Mouse (Mus musculus) heart, embryonic 15.5 days (tissue): Measurements from ENCODE around the gene Lrfn2. TPM values are rescaled to one million over a fixed set of nuclear protein-coding genes. Genes with fewer than 3 reads are reported as not detected.
A peak's percentile ranks its signal among the peaks of the same experiment; 100 is the strongest.

Source experiments
- ATAC-seq: fragments of 200-750 bp; cut with Nextera tagmentation; replicated peaks from 2 replicates; pipeline ENCODE4 v1.8.0; 2017; ENCODE audit warnings: low read depth, moderate TSS enrichment; ENCODE audit not compliant: insufficient number of reproducible peaks, insufficient read depth, low FRiP score
- H3K27ac ChIP-seq: fragments of 300-500 bp; sonication (generic); 2 replicates; pipeline ENCODE4 v1.5.1; 2015; ENCODE audit warnings: mild to moderate bottlenecking, inconsistent platforms
- H3K27me3 ChIP-seq: fragments of 300-500 bp; sonication (generic); 2 replicates; pipeline ENCODE4 v1.6.1; 2015; ENCODE audit warnings: inconsistent platforms
- H3K36me3 ChIP-seq: fragments of 300-500 bp; sonication (generic); 2 replicates; pipeline ENCODE4 v1.6.1; 2015; ENCODE audit warnings: mild to moderate bottlenecking, inconsistent platforms
- H3K4me1 ChIP-seq: fragments of 300-500 bp; sonication (generic); replicated peaks from 2 replicates; pipeline ENCODE4 v1.6.1; 2015; ENCODE audit warnings: inconsistent platforms
- H3K4me2 ChIP-seq: fragments of 300-500 bp; sonication (generic); 2 replicates; pipeline ENCODE4 v1.6.1; 2015; ENCODE audit warnings: inconsistent platforms, mild to moderate bottlenecking, moderate library complexity
- H3K4me3 ChIP-seq: fragments of 300-500 bp; sonication (generic); 2 replicates; pipeline ENCODE4 v1.5.1; 2015; ENCODE audit warnings: mild to moderate bottlenecking, inconsistent platforms
- H3K9ac ChIP-seq: fragments of 300-500 bp; sonication (generic); 2 replicates; pipeline ENCODE4 v1.6.1; 2015; ENCODE audit warnings: mild to moderate bottlenecking, inconsistent platforms
- H3K9me3 ChIP-seq: fragments of 300-500 bp; sonication (generic); replicated peaks from 2 replicates; pipeline ENCODE4 v1.6.1; 2016; ENCODE audit warnings: inconsistent platforms
- WGBS: fragments of 180-500 bp; shearing (Covaris S2); methylation state at CpG from one replicate; pipeline ENCODE4 v1.1.7; 2015; ENCODE audit warnings: mixed read lengths; 5-methylcytosine and 5-hydroxymethylcytosine counted together
- polyA plus RNA-seq: library from polyadenylated mRNA; unstranded; fragments of >200 nt; fragmentation: Nextera tagmentation; extraction: Ambion mirVana; gene quantifications from 2 replicates; pipeline ENCODE4 v1.2.1, GENCODE M21; 2015

The Lrfn2 gene
- polyA plus RNA-seq, 1 experiment from 2014 or later: 0.28 TPM

DNA sequence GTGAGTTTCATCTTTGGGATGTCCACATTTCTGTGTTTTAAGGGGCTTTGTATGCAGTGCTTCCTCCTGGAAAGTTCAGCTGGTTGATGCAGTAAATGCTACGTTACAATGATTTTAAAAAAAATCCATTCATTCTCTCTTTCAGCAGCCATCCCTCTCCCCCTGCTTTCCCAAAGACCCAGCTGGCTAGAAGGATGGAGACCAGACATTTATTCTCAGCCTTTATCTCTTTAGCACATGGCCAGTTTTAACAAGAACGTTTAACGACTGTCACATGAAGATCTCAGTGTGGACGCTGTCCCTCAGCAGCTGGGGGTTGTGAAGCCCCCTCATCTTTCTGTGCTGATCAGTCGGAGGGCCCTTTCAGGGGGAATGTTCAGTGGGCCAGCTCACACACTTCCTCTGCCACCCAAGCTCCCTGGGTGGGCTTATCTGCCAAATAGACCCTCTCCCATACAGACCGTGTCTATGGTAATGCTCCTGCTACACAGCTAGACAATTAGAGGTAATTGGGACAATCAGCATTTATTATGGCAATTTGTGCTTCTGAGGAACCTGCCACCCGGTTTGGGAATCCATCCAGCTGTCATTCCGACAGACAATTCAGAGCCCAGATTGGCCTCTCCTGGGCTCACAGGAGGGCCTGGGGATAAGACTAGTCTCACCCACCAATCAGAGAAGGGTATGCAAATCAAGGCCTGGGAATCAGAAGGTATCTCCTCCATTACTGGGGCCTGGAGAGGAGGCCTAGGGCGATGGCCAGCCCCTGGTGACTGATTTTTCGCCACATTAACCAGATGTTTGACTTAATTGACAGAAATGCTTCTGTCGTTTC lies 111.8 kb downstream of the Lrfn2 start:
- 21% methylated on average over 11 of the region's 11 CpGs for whole genome bisulfite sequencing
- Histone ChIP-seq H3K4me3 (no peak overlapping the region), H3K27ac (no peak overlapping the region), H3K9ac (no peak overlapping the region), H3K4me2 (no peak overlapping the region), H3K4me1 (no peaks in the 10 kb centered on the region), H3K9me3 (no peaks in the 10 kb centered on the region), H3K36me3 (no peaks in the 10 kb centered on the region), H3K27me3 (peaks cover 41% of the 10 kb centered on the region)
- peak; percentile 50; the same call in 1 of the 2 replicates for ATAC-seq

- 43% methylated on average over 4 of the region's 4 CpGs for WGBS
These were observed 115.7 kb downstream of the Lrfn2 start for GRCm38 (mm10) chr17:49047921-49048320.

DNA sequence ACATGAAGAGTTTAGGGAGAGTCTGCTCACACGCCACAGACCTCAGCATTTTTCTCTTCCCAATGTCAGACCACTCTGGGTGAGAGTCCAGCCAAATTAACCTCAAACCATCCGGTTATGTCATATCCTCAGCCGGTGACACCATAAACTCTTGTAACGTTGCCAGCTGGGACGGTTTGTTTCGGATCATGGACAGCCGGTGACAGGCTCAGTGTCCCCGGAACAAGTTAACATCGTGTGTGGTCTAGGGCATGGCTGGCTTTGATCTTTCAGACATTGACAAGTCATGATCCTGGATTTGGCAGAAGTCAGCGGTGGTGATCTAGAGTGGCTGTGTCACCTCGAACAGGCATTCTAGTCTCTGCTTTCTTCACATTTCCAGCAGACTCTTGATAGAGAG lies 119.1 kb downstream of the Lrfn2 start:
- Histone ChIP-seq H3K4me2 (no peak overlapping the region), H3K9me3 (no peaks in the 10 kb centered on the region), H3K27me3 (peaks cover 28% of the 10 kb centered on the region), H3K4me1 (no peaks in the 10 kb centered on the region), H3K27ac (no peak overlapping the region), H3K4me3 (no peak overlapping the region), H3K36me3 (no peaks in the 10 kb centered on the region), H3K9ac (no peak overlapping the region)
- no peak for ATAC-seq
- 69% methylated on average over 11 of the region's 11 CpGs for WGBS

More at GRCm38 (mm10) chr17:49047921-49048320, 115.7 kb downstream of the Lrfn2 start:
- H3K27me3 ChIP-seq: peaks cover 35% of the 10 kb centered on the region; the same call in 1 of the 2 replicates
- ATAC-seq: no peak
- no peaks in the 10 kb centered on the region for H3K9me3 ChIP-seq
- H3K27ac ChIP-seq: no peak overlapping the region
- no peaks in the 10 kb centered on the region for H3K36me3 ChIP-seq
- no peak overlapping the region for H3K4me3 ChIP-seq
- H3K4me1 ChIP-seq: no peaks in the 10 kb centered on the region
- no peak overlapping the region for H3K9ac ChIP-seq
- H3K4me2 ChIP-seq: no peak overlapping the region

GRCm38 (mm10) chr17:49061141-49061540 lies 129.0 kb downstream of the Lrfn2 start:
- Histone ChIP-seq H3K27ac (no peak overlapping the region), H3K4me3 (no peak overlapping the region), H3K4me1 (no peaks in the 10 kb centered on the region), H3K9ac (no peak overlapping the region), H3K9me3 (no peaks in the 10 kb centered on the region), H3K36me3 (no peaks in the 10 kb centered on the region), H3K4me2 (no peak overlapping the region), H3K27me3 (peaks cover 89% of the 10 kb centered on the region)
- WGBS: 86% methylated on average over 8 of the region's 8 CpGs
- no peak for ATAC-seq

DNA sequence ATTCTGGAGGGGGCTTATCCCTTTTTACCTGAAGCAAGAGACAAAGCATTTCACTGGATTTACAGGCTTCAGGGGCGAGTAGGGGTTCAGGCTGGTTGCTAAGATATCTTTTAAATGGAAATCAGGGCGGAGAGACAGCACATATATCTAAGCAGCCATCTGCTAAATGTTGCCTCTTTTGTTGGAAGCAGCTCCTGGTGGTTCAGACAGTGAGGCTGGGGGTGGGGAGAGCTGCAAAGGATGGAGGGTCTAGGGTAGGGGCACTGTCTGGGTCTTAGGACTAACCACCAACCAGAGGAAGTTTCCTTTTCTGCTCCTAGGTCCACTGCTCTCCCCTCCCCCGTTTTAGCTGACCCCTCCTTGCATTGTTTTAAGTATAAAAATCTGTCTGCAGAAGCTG lies 131.6 kb downstream of the Lrfn2 start:
- no peak for ATAC-seq
- H3K27ac ChIP-seq: no peak overlapping the region
- H3K4me1 ChIP-seq: no peaks in the 10 kb centered on the region
- H3K4me2 ChIP-seq: no peak overlapping the region
- peaks cover 94% of the 10 kb centered on the region for H3K27me3 ChIP-seq
- no peak overlapping the region for H3K9ac ChIP-seq
- H3K36me3 ChIP-seq: no peaks in the 10 kb centered on the region
- H3K4me3 ChIP-seq: no peak overlapping the region
- 44% methylated on average over 3 of the region's 3 CpGs for WGBS
- no peaks in the 10 kb centered on the region for H3K9me3 ChIP-seq

DNA sequence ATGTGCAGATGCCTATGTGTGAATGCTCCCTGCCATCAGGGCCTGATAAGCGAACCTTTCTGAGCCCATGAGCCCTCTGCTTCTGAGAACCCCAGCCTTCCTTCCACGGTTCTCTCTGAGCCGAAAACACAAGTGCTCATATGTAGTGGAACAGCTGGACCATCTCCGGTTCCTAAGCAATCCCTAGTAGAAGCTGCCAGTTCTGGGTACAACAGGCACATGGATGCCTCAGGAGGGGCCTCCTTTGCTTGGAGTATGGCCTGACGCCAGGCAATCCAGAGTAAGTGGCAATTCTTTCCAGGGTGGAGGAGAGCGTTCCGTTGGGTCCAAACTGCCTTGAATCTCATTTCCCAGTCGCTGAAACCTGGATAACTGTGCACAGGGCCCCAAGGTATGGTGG lies 132.3 kb downstream of the Lrfn2 start:
- WGBS: 77% methylated on average over 8 of the region's 8 CpGs
- Histone ChIP-seq H3K36me3 (no peaks in the 10 kb centered on the region), H3K27ac (no peak overlapping the region), H3K27me3 (peaks cover 92% of the 10 kb centered on the region), H3K9me3 (no peaks in the 10 kb centered on the region), H3K9ac (no peak overlapping the region), H3K4me2 (no peak overlapping the region), H3K4me1 (no peaks in the 10 kb centered on the region), H3K4me3 (no peak overlapping the region)
- no peak for ATAC-seq

DNA sequence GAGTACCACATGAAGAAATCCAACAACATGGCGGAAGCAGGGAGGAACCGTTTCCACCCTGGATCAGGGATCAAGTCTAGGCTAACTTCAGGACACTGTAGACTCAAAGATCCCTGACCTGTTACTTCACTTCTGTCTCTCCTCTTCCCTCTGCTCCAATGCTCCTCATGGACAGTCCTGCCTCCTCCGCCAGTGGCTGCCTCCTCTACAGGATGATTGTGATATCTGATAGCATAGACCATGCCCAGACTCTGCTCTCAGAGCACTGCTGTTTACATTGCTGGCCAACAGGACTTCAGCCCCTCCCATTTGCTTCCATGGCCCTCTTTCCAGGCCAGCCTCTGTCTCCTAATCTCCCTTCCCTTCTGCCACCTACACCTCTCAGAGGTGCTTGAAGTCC lies 132.9 kb downstream of the Lrfn2 start:
- Histone ChIP-seq H3K4me3 (no peak overlapping the region), H3K4me1 (no peaks in the 10 kb centered on the region), H3K4me2 (no peak overlapping the region), H3K27ac (no peak overlapping the region), H3K9ac (no peak overlapping the region), H3K27me3 (peaks cover 92% of the 10 kb centered on the region), H3K9me3 (no peaks in the 10 kb centered on the region), H3K36me3 (no peaks in the 10 kb centered on the region)
- WGBS: 77% methylated on average over 3 of the region's 3 CpGs
- ATAC-seq: no peak

DNA sequence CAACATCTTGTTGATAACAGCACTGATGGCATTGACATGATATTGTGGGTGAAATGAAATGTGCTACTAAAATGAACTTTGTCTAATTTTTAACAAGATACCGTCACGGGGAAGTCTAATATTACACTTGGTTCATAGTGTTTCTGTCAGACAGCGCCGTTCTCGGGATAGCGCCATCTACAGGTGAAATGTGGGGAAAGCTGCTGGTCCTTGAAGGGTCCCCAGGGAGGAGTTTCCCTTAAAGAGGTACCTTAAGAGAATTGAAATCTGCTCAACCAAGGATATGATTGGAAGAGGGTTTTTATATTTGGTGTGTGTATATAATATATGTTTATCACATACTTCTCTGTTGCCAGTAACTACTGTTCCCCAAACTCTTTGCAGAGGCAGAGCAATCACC lies 134.6 kb downstream of the Lrfn2 start:
- H3K4me1 ChIP-seq: no peaks in the 10 kb centered on the region
- H3K36me3 ChIP-seq: no peaks in the 10 kb centered on the region
- 59% methylated on average over 6 of the region's 6 CpGs for WGBS
- H3K27me3 ChIP-seq: peaks cover 94% of the 10 kb centered on the region
- no peak overlapping the region for H3K4me3 ChIP-seq
- H3K9me3 ChIP-seq: no peaks in the 10 kb centered on the region
- no peak overlapping the region for H3K27ac ChIP-seq
- ATAC-seq: no peak
- no peak overlapping the region for H3K4me2 ChIP-seq
- no peak overlapping the region for H3K9ac ChIP-seq

GRCm38 (mm10) chr17:49078168-49078567 lies 146.0 kb downstream of the Lrfn2 start:
- H3K27me3 ChIP-seq: peaks cover 83% of the 10 kb centered on the region
- no peak overlapping the region for H3K4me3 ChIP-seq
- H3K9me3 ChIP-seq: no peaks in the 10 kb centered on the region
- H3K27ac ChIP-seq: no peak overlapping the region
- ATAC-seq: no peak; the same call in 1 of the 2 replicates
- H3K4me2 ChIP-seq: no peak overlapping the region
- no peak overlapping the region for H3K9ac ChIP-seq
- WGBS: 16% methylated on average over 2 of the region's 2 CpGs
- no peaks in the 10 kb centered on the region for H3K36me3 ChIP-seq
- 0 out of 2 replicates have a peak, but pooled peaks cover 2% of the 10 kb centered on the region for H3K4me1 ChIP-seq

DNA sequence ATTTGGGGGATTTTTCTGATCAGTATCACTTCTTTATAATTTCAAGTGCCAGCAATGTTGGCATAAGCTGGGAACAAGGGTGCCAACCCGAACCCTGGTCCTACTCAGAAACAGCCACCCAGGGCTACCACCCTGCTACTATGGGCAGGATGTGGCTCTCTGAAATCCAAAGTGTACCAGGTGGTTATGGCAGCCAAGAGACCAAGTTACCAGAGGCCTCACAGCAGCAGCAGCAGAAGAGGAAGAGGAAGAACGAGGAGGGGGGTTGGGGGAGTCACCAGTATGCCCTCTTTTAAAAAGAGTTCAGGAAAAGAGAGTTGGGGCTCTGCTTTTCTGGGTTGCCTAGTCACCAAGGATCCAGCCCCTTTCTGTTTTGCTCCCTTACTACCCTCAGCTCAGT lies 147.5 kb downstream of the Lrfn2 start:
- H3K27me3 ChIP-seq: peaks cover 84% of the 10 kb centered on the region
- no peak overlapping the region for H3K27ac ChIP-seq
- no peaks in the 10 kb centered on the region for H3K36me3 ChIP-seq
- H3K9ac ChIP-seq: no peak overlapping the region
- no peak overlapping the region for H3K4me3 ChIP-seq
- no peak for ATAC-seq
- H3K4me2 ChIP-seq: no peak overlapping the region
- 59% methylated on average over 2 of the region's 2 CpGs for WGBS
- peaks cover 5% of the 10 kb centered on the region for H3K4me1 ChIP-seq
- no peaks in the 10 kb centered on the region for H3K9me3 ChIP-seq

GRCm38 (mm10) chr17:49083594-49084380 lies 151.6 kb downstream of the Lrfn2 start:
- ATAC-seq: no peak

More at GRCm38 (mm10) chr17:49083594-49084380, 151.6 kb downstream of the Lrfn2 start:
- Histone ChIP-seq H3K27ac (no peak overlapping the region), H3K9ac (no peak overlapping the region), H3K27me3 (peaks cover 85% of the 10 kb centered on the region), H3K4me1 (peaks cover 3% of the 10 kb centered on the region), H3K4me3 (no peak overlapping the region), H3K4me2 (no peak overlapping the region), H3K36me3 (no peaks in the 10 kb centered on the region), H3K9me3 (no peaks in the 10 kb centered on the region)
- WGBS: 58% methylated on average over 9 of the region's 9 CpGs
